Mouse (Mus musculus) spleen, postnatal 14 days (tissue): ENCODE results near the gene Ldlrad2.
"Not testable (repeated sequence)": the region's sequence is repeated elsewhere in the genome, so short reads cannot be mapped to it uniquely, and the experiment has no call there.

Experiments
- DNase-seq, 2 experiments: peaks; one replicate each; pipeline ENCODE4 v3.0.0; 2021 to 2022; ENCODE audit warnings: low spot score in 2 of 2

The Ldlrad2 gene

DNA sequence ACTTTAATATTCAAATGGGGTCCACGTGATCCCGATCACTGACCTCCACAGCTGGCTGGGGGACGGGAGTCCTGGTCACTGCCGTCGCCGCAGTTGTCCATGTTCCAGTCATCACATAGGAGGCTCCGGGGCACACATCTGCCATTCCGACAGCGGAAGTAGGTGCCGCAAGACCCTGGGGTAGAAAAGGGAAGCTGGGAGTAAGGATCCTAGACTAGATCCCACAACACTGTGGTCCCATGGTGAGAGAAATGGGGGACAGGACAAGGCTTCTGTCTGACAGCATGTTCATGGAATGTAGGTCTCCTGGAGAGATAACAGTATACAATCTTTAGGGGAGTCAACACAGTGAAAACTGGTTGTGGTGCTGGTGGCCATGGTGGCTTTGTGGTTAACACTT lies at the start of gene Ldlrad2:
Gene Ldlrad2, minus strand, starts transcription at position 101 of the 400 bp plus-strand sequence.
- no peak for DNase-seq

GRCm38 (mm10) chr4:137622847-137623246 lies 48.5 kb upstream of the Ldlrad2 start:
- DNase-seq = no peak

DNA sequence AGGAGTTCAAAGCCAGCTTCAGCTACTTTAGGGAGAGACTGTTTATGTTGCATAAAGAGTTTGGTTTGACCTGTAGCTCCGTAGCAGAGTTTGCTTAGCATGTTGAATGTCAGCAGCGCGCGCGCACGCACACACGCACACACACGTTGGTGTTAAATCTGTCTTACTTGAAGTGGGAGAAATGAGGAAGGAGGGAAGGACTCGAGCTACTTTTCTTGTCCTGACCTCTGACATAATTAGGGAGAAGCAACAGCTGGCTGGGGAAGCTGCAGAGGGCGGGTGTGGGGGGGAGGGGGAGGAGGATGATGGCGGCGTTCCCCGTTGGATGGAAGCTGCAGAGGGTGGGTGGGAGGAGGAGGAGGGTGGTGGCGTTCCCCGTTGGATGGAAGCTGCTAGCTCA lies 35.9 kb upstream of the Ldlrad2 start:
- no peak for DNase-seq

DNA sequence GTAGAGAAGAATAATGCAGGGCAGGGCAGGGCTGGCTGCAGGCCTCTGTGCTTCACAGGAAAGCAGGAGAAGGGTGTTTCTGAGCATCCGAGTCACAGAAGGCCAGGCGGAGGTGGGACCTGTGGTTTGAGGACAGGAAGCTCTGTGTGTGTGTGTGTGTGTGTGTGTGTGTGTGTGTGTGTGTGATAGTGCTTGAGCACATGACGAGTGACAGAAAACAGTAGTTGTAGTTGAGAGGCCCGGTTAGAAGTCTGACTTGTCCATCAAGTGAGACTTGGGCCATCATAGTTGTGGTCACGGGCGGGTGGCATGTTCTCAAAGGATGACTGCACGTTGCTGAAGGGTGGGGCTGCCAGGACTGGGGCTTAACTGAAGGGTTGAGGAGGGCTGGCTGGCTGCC lies 35.3 kb upstream of the Ldlrad2 start:
- DNase-seq = peak in 1 of 2 experiments; percentile 7

GRCm38 (mm10) chr4:137609281-137609680 lies 34.9 kb upstream of the Ldlrad2 start:
- DNase-seq = no peak

DNA sequence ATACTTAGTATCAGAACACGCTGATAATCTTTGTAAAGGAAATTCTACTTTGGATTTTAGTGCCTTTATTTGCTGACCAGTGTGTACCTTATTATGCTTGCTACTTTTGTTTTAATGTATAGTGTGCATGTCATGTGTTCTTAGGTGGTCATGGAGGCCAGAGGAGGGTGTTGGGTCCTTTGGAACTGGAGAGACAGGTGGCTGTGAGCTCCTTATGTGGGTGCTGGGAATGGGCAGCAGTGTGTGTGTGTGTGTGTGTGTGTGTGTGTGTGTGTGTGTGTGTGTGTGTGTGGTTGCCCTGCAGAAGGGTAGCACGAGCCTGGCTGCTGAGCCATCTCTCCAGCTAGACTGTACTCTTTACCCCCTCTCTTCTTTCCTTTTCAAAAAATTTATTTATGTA lies 32.7 kb upstream of the Ldlrad2 start:
- DNase-seq = no peak

- DNase-seq = no peak
These were observed 29.2 kb upstream of the Ldlrad2 start for GRCm38 (mm10) chr4:137603449-137604171.

DNA sequence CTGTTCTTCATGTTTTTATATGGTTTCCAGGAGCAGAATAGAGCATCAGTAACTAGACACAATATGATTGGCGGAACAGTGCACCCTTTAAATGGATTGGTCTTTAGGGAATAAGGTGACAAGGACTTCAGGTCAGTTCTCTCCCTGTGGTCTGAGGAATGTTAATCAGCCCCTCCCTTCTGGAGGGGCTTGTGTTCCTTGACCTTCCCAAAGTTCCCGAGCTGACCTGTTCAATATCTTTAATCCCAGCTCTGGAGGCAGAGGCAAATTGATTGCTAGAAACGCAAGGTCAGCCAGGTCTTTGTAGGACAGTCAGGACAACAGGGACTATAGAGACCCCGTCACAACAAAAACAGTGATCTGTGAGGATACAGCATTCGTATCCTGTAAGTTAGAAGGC lies 24.2 kb upstream of the Ldlrad2 start:
- no peak for DNase-seq

- no peak for DNase-seq
These were observed 22.8 kb upstream of the Ldlrad2 start for GRCm38 (mm10) chr4:137597098-137597630.

DNA sequence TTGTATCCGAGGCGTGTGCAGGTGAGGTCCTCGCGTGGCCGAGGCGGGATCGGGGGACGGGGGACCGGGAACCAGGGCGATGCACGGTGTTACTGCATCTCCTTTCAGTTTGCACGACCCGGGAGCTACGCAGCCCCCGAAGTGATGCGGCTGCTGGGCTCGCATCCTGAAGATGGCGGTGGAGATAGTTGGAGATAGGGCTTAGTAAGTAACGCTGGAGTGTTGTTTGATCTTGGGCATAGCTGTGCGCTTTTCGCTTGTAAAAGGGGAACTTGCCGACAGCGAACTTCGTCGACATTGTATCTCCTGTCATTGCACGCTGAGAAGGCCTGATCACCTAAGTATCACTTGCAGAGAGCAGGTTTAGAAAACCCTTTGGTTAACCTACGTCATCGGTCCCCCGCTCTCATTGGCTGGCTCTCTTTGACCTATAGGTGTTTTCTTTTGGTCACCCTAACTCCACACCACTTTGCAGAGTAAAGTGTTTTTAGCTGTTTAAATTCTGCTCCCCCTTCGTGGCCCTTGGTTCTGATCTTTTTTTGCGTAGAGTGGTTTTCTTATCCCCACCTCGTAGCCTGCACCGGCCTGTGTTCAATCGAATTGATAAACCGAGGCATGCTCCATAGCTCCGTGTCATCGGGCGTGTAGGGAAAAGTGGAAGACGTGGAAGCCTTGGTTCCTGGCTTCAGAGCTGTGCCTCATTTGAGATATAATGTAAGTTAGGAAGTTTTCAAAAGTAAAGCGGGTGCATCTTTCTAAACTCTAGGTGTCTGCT lies 20.3 kb upstream of the Ldlrad2 start:
- peak; percentile 20 to 39 for DNase-seq

DNA sequence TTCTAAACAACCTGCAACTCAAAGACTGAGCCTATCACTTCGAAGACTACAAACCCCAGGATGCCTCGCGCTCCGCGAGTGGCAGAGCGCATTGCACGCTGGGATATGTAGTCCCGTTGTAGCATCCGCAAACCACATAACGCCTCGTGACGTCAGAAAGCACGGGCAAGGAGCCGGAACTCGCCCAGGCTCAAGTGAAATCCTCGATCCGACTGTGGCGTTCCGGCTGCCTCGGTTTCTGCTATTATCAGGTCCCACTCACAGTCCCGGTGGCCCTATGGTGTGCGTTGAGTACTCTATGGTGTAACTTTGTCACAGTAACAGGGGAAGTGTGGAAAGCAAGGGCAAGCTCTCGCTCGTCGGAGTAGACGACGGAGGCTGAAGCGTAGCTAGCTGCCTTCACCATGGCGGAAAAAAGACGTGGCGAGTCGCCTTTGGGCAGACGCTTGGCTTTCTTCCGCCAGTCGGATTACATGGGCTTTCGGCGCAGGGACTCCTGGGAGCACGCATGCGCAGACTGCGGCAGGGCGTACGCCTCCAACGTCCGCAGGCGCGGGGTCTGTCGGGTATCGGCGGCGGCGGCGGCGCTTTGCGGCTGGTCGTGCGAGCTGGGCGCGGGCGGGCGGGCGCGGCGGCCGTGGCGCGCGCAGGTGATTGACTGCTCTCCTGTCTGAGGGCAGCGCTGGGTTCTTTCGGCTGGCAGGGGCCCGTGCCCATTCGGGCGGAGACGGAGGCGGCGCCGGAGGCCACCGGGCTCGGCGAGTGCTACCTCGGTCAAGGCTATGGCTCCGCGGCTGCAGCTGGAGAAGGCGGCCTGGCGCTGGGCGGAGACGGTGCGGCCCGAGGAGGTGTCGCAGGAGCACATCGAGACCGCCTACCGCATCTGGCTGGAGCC lies 19.5 kb upstream of the Ldlrad2 start, which contains the start of gene Usp48:
Gene Usp48, plus strand, starts transcription at position 155 of the 895 bp plus-strand sequence.
- DNase-seq = peak; percentile 98 to 99

DNA sequence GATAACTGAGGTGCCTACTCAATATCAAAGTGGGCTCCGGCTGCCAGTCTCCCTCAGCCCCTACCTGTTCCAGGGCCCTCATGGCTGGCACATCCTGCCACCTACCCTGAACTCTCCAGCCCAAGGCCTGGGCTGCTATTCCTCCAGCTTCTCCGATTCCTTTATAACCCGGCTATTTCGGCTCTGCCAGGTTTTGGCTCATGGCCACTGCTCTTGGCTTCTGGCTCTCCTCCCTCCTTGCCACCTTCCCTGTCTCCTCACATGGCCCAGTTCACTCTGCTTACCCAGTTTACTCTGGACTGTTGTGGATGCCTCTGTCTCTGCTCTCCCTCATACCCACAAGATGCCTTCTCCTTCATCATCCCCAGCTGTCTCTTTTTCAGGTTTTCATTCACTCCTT lies 16.6 kb upstream of the Ldlrad2 start:
- no peak for DNase-seq

- DNase-seq = no peak
These were observed 15.2 kb upstream of the Ldlrad2 start for GRCm38 (mm10) chr4:137589586-137589985.

DNA sequence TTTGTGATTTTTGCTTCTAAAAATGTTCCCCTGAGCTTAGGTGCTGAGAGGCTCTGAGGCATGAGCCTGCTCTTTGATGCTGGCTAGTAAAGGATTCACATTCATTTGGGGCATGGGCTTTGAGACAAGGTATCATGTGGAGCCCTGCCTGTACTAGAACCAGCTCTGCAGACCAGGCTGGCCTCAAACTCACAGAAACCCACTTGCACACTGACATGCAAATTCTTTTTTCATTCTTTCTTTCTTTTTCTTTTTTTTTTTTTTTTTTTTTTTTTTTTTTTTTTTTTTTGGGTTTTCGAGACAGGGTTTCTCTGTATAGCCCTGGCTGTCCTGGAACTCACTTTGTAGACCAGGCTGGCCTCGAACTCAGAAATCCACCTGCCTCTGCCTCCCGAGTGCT lies 14.7 kb upstream of the Ldlrad2 start:
- DNase-seq = not testable (repeated sequence)

GRCm38 (mm10) chr4:137581815-137582214 lies 7.4 kb upstream of the Ldlrad2 start:
- DNase-seq = peak in 1 of 2 experiments; percentile 31

DNA sequence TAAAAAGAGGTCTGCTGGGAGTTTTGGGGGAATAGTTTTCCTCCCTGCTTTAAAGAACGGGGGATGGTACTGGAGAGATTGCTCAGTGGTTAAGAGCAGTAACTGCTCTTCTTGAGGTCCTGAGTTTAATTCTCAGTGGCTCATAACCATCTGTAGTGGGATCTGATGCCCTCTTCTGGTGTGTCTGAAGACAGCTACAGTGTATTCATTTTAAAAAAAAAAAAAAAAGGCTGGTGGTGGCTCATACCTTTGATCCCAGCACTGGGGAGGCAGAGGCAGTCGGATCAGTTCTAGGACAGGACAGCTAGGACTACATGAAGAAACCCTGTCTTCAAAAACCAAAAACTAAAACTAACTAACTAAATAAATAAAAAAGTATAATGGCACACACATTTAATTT lies 5.9 kb upstream of the Ldlrad2 start:
- no peak for DNase-seq

DNA sequence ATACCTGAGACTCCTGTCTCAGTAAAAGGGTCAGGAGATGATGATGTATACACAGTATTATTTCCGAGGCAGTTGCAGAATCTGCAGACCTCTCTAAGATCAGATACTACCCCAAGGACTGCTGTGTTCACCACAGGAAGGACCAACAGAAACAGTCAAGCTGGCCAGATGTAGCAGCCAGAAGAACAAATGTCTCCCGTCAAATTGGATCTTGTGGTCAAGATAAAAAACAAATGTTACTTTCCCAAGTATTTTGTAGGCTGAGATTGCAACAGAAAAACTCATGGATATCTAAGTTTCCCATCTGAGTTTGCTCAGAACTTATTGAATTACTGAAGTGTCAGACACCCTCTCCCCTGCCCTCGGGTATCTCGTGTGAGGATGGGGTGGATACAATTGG lies 5.4 kb upstream of the Ldlrad2 start:
- DNase-seq = no peak

GRCm38 (mm10) chr4:137578181-137578845 lies 3.9 kb upstream of the Ldlrad2 start:
- DNase-seq = peak in 1 of 2 experiments; percentile 38

DNA sequence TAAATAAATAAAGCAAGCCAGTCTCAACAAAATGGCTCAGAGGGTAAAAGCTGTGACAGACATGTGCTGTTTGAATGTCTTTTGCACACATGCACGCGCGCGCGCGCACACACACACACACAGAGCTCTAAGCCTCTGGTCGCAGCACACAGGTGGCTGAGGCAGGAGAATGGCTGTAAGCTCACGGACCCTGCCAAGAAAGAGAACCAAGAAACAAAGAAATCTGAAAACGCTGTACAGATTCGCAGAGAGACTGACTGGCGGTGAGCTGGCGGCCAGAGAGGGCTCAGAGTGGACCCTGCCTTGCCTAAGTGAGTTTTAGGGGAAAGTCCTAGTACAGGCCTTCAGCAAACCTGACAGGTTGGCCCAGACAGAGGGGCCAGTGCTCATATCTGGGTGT lies 3.1 kb upstream of the Ldlrad2 start:
- DNase-seq = no peak

GRCm38 (mm10) chr4:137569873-137570272 lies 4.5 kb downstream of the Ldlrad2 start:
- no peak for DNase-seq

DNA sequence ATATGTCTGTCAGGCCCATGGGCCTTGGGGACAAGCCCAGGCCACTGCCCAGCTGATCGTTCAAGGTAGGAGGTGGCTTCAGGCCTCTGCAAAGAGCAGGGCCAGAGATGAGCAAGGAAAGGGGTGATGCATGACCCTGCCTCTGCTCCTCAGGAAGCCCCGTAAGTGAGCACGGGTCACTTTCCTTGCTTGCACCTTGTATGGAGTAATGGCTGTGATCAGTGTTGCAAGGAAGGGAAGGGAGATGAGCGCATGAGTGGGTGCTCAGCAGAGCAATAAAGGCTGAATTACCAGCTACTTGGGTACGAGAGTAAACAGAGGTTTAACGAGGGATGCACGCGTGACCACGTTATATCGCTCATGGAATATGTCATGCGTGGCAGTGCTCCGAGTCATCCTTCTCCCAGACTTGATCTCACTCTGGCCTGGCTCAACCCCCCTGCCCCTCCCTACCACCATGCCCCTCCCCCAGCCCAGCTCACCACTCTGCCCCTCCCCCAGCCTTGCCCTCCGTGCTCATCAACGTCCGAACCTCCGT lies 17.6 kb downstream of the Ldlrad2 start:
- DNase-seq = no peak
